Mouse (Mus musculus) stomach, embryonic 15.5 days (tissue): ENCODE measurements around the gene Creg2. TPM values are rescaled to one million over a fixed set of nuclear protein-coding genes. Genes with fewer than 3 reads are reported as not detected.

Source experiments
- ATAC-seq: fragments of 200-750 bp; cut with Nextera tagmentation; 2 replicates; pipeline ENCODE4 v1.8.0; 2017; ENCODE audit warnings: low read depth, moderate number of reproducible peaks, moderate TSS enrichment; ENCODE audit not compliant: insufficient read depth, low FRiP score
- H3K27ac ChIP-seq: fragments of 300-500 bp; sonication (generic); 2 replicates; pipeline ENCODE4 v1.5.1; 2015; ENCODE audit warnings: mild to moderate bottlenecking, inconsistent platforms
- H3K27me3 ChIP-seq: fragments of 300-500 bp; sonication (generic); replicated peaks from 2 replicates; pipeline ENCODE4 v1.6.1; 2015; ENCODE audit warnings: inconsistent platforms
- H3K36me3 ChIP-seq: fragments of 300-500 bp; sonication (generic); 2 replicates; pipeline ENCODE4 v1.6.1; 2015; ENCODE audit warnings: inconsistent platforms
- H3K4me1 ChIP-seq: fragments of 300-500 bp; sonication (generic); 2 replicates; pipeline ENCODE4 v1.6.1; 2015; ENCODE audit warnings: inconsistent platforms
- H3K4me2 ChIP-seq: fragments of 300-500 bp; sonication (generic); 2 replicates; pipeline ENCODE4 v1.6.1; 2015; ENCODE audit warnings: mild to moderate bottlenecking, inconsistent platforms
- H3K4me3 ChIP-seq: fragments of 300-500 bp; sonication (generic); replicated peaks from 2 replicates; pipeline ENCODE4 v1.5.1; 2015; ENCODE audit warnings: inconsistent platforms
- H3K9ac ChIP-seq: fragments of 300-500 bp; sonication (generic); 2 replicates; pipeline ENCODE4 v1.6.1; 2015; ENCODE audit warnings: inconsistent platforms
- H3K9me3 ChIP-seq: fragments of 300-500 bp; sonication (generic); 2 replicates; pipeline ENCODE4 v1.6.1; 2016; ENCODE audit warnings: inconsistent platforms
- WGBS: fragments of 180-500 bp; shearing (Covaris S2); methylation state at CpG from one replicate; pipeline ENCODE4 v1.1.7; 2015; 5-methylcytosine and 5-hydroxymethylcytosine counted together
- polyA plus RNA-seq: library from polyadenylated mRNA; unstranded; fragments of >200 nt; fragmentation: Nextera tagmentation; extraction: Ambion mirVana; gene quantifications from 2 replicates; pipeline ENCODE4 v1.2.1, GENCODE M21; 2015

Gene Creg2
- polyA plus RNA-seq, 1 experiment from 2014 or later, result 0.45 TPM

DNA sequence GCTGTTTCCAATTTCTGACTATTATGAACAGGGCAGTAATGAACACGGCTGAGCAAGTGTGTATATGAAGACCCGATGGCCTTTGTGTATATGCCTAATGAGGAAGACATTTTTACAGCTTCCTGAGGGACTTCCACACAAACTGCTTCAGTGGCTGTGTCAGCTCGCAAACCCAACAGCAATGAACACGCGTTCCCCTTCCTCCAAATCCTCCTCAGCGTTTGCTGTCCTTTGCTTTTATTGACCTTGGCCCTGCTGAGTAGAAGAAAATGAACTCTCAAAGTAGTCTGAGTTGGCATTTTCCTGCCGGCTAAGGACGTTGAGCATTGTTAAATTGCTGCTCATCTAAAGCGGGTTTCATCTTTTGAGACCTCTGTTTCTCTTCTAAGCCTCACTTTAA lies 65.9 kb downstream of the Creg2 start:
- H3K9ac ChIP-seq, result no peak overlapping the region
- 77% methylated on average over 9 of the region's 9 CpGs for WGBS
- no peaks in the 10 kb centered on the region for H3K27me3 ChIP-seq
- no peak for ATAC-seq
- H3K4me3 ChIP-seq, result no peak overlapping the region
- no peaks in the 10 kb centered on the region for H3K36me3 ChIP-seq
- no peak overlapping the region for H3K4me2 ChIP-seq
- no peaks in the 10 kb centered on the region for H3K9me3 ChIP-seq
- H3K27ac ChIP-seq, result no peak overlapping the region
- no peaks in the 10 kb centered on the region for H3K4me1 ChIP-seq

DNA sequence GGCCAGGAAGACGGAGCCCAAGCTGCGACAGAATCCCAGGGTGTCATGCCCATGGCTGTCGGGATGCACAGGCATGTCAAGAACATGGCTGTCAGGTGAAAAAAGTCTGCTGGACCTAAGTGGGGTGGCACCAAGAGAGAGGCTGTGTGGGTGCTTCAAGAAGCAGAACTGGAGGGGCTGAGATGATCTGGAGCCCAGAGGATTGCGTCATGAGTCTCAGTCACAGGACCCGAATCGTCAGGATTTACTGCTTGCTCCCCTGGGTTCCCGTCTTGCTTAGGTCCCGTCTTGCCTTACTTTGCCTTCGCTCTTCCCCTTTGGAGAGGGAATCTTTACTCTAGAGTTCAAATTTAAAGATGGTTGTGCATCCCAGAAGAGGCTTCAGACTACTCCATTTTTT lies 68.1 kb downstream of the Creg2 start:
- no peak for ATAC-seq
- whole genome bisulfite sequencing, result 87% methylated on average over 9 of the region's 9 CpGs

DNA sequence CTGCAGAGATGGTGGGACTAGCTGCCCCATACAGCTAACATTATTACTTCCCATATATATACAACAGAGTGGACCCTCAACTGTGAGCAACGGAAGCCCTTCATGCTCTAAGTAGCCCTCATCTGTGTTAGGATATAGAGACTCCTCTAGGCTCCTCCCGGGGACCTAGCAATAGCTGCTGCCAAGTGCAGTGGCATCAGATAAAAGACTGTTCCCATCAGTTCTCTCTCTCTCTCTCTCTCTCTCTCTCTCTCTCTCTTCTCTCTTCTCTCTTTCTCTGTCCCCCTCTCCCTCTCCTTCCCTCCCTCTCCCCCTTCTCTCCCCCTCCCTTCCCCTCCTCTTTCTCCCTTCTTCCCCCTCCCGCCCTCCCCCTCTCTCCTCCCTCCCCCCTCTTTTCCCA lies 70.1 kb downstream of the Creg2 start:
- Histone ChIP-seq H3K4me2 (no peak overlapping the region), H3K27ac (no peak overlapping the region), H3K9ac (no peak overlapping the region), H3K4me3 (no peak overlapping the region), H3K27me3 (no peaks in the 10 kb centered on the region), H3K36me3 (no peaks in the 10 kb centered on the region), H3K4me1 (no peaks in the 10 kb centered on the region), H3K9me3 (no peaks in the 10 kb centered on the region)
- ATAC-seq, result no peak
- WGBS, result 67% methylated on average over 2 of the region's 3 CpGs

More for the DNA sequence above, 68.1 kb downstream of the Creg2 start:
- Histone ChIP-seq H3K9ac (no peak overlapping the region), H3K9me3 (no peaks in the 10 kb centered on the region), H3K36me3 (no peaks in the 10 kb centered on the region), H3K4me3 (no peak overlapping the region), H3K4me1 (no peaks in the 10 kb centered on the region), H3K4me2 (no peak overlapping the region), H3K27me3 (no peaks in the 10 kb centered on the region), H3K27ac (no peak overlapping the region)

DNA sequence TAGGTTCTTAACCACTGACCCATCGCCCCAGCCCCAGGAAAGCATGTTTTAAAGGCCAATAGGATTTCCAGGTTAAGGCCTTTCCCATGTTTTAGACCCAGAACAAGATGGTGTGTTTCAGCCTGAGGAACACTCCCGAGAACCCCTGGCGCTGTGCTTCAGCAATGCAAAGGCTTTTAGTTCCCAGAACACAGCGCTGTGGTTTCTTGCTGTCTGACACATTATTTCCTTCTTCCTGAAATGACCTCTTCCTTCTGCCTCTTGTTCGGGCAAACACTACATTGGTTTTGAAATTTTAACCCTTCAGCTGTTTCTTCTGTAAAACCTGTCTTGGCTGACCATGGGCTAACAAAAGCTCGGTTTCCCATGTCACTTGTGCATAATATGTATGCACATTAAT lies 72.1 kb downstream of the Creg2 start:
- Histone ChIP-seq H3K4me2 (no peak overlapping the region), H3K27me3 (no peaks in the 10 kb centered on the region), H3K9ac (no peak overlapping the region), H3K4me3 (no peak overlapping the region), H3K9me3 (no peaks in the 10 kb centered on the region), H3K4me1 (peaks cover 10% of the 10 kb centered on the region), H3K27ac (peak overlapping the region; percentile 35; the same call in 1 of the 2 replicates), H3K36me3 (no peaks in the 10 kb centered on the region)
- WGBS, result 61% methylated on average over 6 of the region's 6 CpGs
- no peak for ATAC-seq

DNA sequence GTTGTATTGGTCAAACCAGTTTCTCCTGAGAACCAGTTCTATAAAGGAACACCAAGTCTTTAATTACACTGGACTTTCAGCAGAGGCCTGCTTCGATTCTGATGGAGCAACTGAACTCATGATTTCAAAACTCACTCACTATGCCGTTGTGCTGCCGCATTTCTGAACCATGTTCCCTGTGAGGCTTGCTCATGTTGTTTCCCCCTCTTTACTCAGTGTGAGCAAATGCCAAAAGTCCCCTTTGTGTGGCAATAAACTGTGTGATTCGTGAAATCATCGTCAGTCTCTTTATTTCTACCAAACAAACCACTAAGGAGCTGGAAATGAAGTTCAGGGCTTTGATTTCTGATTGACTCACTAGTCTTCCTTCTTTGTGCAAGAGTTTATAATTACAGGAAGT lies 72.8 kb downstream of the Creg2 start:
- Histone ChIP-seq H3K27me3 (no peaks in the 10 kb centered on the region), H3K4me3 (no peak overlapping the region), H3K27ac (no peak overlapping the region; the same call in 1 of the 2 replicates), H3K36me3 (no peaks in the 10 kb centered on the region), H3K9ac (no peak overlapping the region), H3K9me3 (no peaks in the 10 kb centered on the region), H3K4me1 (peaks cover 10% of the 10 kb centered on the region), H3K4me2 (no peak overlapping the region)
- 78% methylated on average over 5 of the region's 5 CpGs for WGBS
- ATAC-seq, result no peak

DNA sequence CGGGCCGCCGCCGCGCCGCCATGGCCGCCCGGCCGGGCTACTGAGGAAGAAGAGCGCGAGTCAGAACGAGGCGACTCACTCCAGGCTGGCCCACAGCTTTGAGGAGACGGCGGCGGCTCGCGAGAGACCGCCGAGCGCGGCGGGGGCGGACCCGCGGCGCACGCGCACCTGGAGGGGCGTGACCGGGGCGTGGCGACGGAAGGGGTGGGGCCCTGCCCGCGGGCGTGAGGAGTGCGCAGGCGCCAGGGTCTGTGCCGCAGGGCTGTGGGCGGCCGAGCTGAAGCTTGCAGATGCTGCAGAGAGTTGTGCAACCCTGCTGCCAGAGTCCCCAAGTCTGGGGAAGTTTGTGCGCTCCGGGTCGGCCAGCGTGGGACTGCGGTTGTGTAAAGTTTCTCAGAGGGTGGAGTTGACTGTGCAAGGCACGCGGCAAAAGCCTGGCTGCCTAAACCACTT lies 74.0 kb downstream of the Creg2 start, which contains the start of gene Rnf149:
TSS of gene Rnf149 (minus strand) at position 153 of the 453 bp plus-strand sequence.
- H3K27ac ChIP-seq, result peak within 1 kb of the TSS; percentile 99
- under 1% methylated on average over 44 of the region's 49 CpGs for WGBS
- H3K4me3 ChIP-seq, result peak within 1 kb of the TSS; percentile 97
- ATAC-seq, result peak; percentile 95
- H3K27me3 ChIP-seq, result no peaks in the 10 kb centered on the region
- H3K4me2 ChIP-seq, result peak within 1 kb of the TSS; percentile 59
- H3K9me3 ChIP-seq, result no peaks in the 10 kb centered on the region
- no peaks in the 10 kb centered on the region for H3K36me3 ChIP-seq
- peak within 1 kb of the TSS; percentile 91 for H3K9ac ChIP-seq
- H3K4me1 ChIP-seq, result peaks cover 13% of the 10 kb centered on the region

DNA sequence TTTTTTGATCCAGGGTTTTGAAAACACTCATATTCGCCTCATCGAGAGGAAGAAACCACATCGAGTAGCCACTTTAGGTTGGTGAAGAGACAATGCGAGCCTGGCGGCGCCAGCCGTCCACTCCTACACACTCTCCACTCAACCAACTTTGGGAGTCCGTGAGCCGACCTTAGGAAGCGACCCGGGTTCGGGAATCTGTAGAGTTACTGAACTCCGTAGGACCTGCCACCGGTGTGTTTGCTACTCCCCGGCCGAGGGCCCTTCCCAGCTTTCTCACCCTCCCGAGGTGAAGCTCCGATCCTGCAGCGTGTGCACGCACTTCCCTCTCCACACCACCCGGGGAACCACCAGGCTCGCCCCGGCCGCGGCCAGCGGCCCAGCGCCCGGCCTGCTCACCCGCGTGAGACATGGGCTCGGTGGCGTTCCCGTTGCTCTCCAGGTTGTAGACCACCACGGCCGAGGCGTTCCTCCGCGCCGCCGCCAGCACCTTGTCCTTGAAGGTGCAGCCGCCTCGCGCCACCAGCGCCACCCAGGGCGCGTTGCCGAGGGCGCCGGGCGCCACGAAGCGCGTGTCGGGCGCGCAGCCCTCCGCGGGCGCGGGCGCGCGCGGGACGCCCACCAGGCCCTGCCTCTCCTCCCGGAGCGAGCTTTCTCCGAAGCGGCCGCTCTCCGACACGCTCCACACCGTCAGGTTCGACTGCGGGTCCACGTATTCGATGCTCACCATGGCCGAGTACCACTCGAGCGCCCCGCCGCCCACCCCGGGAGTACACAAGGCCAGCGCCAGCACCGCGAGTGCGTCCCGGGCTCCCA lies 74.6 kb downstream of the Creg2 start:
- no peaks in the 10 kb centered on the region for H3K36me3 ChIP-seq
- ATAC-seq, result peak; percentile 66
- under 1% methylated on average over 88 of the region's 88 CpGs for WGBS
- peak overlapping the region; percentile 91 for H3K9ac ChIP-seq
- H3K4me3 ChIP-seq, result peak overlapping the region; percentile 97
- peaks cover 14% of the 10 kb centered on the region for H3K4me1 ChIP-seq
- no peaks in the 10 kb centered on the region for H3K27me3 ChIP-seq
- H3K27ac ChIP-seq, result peak overlapping the region; percentile 99
- peak overlapping the region; percentile 59 for H3K4me2 ChIP-seq
- no peaks in the 10 kb centered on the region for H3K9me3 ChIP-seq

DNA sequence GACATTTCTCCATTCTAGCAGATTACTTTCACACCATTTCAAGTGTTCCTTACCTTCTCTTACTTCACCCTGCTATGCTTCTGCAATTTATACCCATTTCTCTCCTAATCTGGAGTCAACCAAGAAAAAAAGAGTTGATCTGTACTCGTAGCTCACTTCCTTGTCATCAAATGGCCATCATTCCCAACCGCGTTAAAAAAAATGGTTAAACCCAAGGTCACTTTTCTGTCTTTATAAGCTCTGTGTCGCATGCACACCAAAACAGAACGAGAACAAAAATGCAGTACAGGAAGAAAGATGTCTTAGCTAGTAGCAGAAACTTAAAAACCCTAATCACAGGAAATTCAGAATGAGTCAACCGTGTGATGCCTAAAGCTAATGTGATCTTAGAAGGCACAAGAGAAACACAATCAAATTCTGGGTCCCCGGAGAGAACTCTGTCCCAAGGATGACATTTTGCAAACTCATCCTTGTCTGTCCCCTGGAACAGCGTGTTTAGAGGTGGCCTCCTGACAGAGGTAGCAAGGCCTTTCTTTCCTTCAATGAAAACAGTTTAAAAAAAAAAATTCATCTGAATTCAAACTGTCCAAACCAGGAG lies 75.4 kb downstream of the Creg2 start:
- no peaks in the 10 kb centered on the region for H3K9me3 ChIP-seq
- peaks cover 14% of the 10 kb centered on the region for H3K4me1 ChIP-seq
- peak overlapping the region; percentile 91; the same call in 1 of the 2 replicates for H3K9ac ChIP-seq
- no peak for ATAC-seq
- H3K27me3 ChIP-seq, result no peaks in the 10 kb centered on the region
- WGBS, result 6% methylated on average over 8 of the region's 8 CpGs
- no peaks in the 10 kb centered on the region for H3K36me3 ChIP-seq
- H3K27ac ChIP-seq, result peak overlapping the region; percentile 99
- peak overlapping the region; percentile 97 for H3K4me3 ChIP-seq
- H3K4me2 ChIP-seq, result peak overlapping the region; percentile 59

DNA sequence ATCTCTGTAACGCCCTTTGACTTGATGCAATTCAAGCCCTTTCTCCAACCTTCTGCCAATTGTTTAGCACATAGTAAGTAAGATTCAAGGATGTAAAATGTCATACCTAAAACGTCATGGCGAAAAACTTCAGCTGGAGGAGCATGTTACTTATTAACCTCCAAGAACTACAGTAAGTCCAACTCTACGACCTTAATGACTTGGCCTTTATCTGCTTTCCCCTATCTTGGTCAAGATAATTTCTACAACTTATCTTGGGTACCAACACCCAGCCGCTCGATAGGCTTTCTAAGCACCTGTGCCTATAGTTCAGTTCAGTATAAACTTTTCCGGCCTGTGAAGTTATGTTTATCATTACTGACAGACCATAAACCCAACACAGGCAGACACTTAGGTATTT lies 77.4 kb downstream of the Creg2 start:
- 51% methylated on average over 7 of the region's 7 CpGs for WGBS
- Histone ChIP-seq H3K9ac (no peak overlapping the region), H3K4me1 (peaks cover 14% of the 10 kb centered on the region), H3K36me3 (0 out of 2 replicates have a peak, but pooled peaks cover 2% of the 10 kb centered on the region), H3K27ac (no peak overlapping the region), H3K4me3 (no peak overlapping the region), H3K27me3 (no peaks in the 10 kb centered on the region), H3K4me2 (no peak overlapping the region), H3K9me3 (no peaks in the 10 kb centered on the region)
- ATAC-seq, result no peak; the same call in 1 of the 2 replicates

DNA sequence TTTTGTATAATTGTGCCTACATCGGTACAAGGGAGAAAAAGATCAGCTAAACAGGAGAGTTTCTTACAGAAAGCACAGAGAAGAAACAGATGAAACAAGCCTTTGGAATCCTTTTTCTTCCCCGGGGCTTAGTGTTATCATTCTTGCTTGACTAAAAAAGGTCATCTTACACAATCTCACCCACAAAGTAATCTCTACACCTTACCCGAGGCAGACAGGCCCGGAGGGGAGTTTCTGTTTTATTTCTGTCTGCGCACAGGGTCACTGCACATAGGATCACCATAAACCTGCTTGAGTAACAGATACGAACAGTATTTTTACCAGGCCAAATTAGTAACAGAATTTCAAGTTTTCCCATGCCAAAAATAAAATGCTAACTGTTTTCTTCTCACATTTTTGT lies 79.6 kb downstream of the Creg2 start:
- Histone ChIP-seq H3K27me3 (no peaks in the 10 kb centered on the region), H3K36me3 (0 out of 2 replicates have a peak, but pooled peaks cover 2% of the 10 kb centered on the region), H3K4me2 (no peak overlapping the region), H3K4me1 (peaks cover 14% of the 10 kb centered on the region), H3K9me3 (no peaks in the 10 kb centered on the region), H3K9ac (no peak overlapping the region), H3K27ac (no peak overlapping the region), H3K4me3 (no peak overlapping the region)
- 38% methylated on average over 6 of the region's 6 CpGs for WGBS
- no peak for ATAC-seq
